Mouse (Mus musculus) lung, postnatal 0 days (tissue): ENCODE measurements around the gene Itgb8. TPM values are rescaled to one million over a fixed set of nuclear protein-coding genes. Genes with fewer than 3 reads are reported as not detected.
A peak's percentile ranks its signal among the peaks of the same experiment; 100 is the strongest.

ENCODE experiments used
- ATAC-seq: fragments of 200-750 bp; cut with Nextera tagmentation; 2 replicates; pipeline ENCODE4 v1.8.0; 2017; ENCODE audit warnings: moderate library complexity
- DNase-seq: peaks from one replicate; pipeline ENCODE4 v3.0.0-alpha.2; 2016; ENCODE audit warnings: low spot score
- H3K27ac ChIP-seq: fragments of 300-500 bp; sonication (generic); 2 replicates; pipeline ENCODE4 v1.5.1; 2014; ENCODE audit warnings: antibody characterized with exemption, mild to moderate bottlenecking, low read length, mixed read lengths
- H3K27me3 ChIP-seq: fragments of 300-500 bp; sonication (generic); replicated peaks from 2 replicates; pipeline ENCODE4 v1.6.1; 2014; ENCODE audit warnings: low read length, mixed read lengths; ENCODE audit not compliant: insufficient read depth
- H3K36me3 ChIP-seq: fragments of 300-500 bp; sonication (generic); 2 replicates; pipeline ENCODE4 v1.6.1; 2014; ENCODE audit warnings: low read length, mixed read lengths; ENCODE audit not compliant: insufficient read depth
- H3K4me1 ChIP-seq: fragments of 300-500 bp; sonication (generic); 2 replicates; pipeline ENCODE4 v1.6.1; 2014; ENCODE audit warnings: antibody characterized with exemption, low read depth, low read length, mixed read lengths; ENCODE audit not compliant: insufficient read depth
- H3K4me2 ChIP-seq: fragments of 300-500 bp; sonication (generic); replicated peaks from 2 replicates; pipeline ENCODE4 v1.6.1; 2014; ENCODE audit warnings: low read depth, mild to moderate bottlenecking, low read length, moderate library complexity, mixed read lengths
- H3K4me3 ChIP-seq: fragments of 300-500 bp; sonication (generic); 2 replicates; pipeline ENCODE4 v1.5.1; 2014; ENCODE audit warnings: low read depth, low read length
- H3K9ac ChIP-seq: fragments of 300-500 bp; sonication (generic); replicated peaks from 2 replicates; pipeline ENCODE4 v1.6.1; 2014; ENCODE audit warnings: low read depth, mild to moderate bottlenecking
- H3K9me3 ChIP-seq: fragments of 300-500 bp; sonication (generic); 2 replicates; pipeline ENCODE4 v1.6.1; 2016; ENCODE audit warnings: low read length, mixed read lengths
- CTCF ChIP-seq: IDR thresholded peaks from 2 replicates; pipeline ENCODE4 v1.5.1; 2016; ENCODE audit warnings: antibody characterized with exemption, mild to moderate bottlenecking
- EP300 ChIP-seq: IDR thresholded peaks from 2 replicates; pipeline ENCODE4 v1.6.1; 2016; ENCODE audit warnings: antibody characterized with exemption, mild to moderate bottlenecking, control low read depth
- WGBS: fragments of 180-500 bp; shearing (Covaris S2); extraction: QIAGEN DNeasy Blood & Tissue Kit; methylation state at CpG from one replicate; pipeline ENCODE4 v1.1.7; 2014; 5-methylcytosine and 5-hydroxymethylcytosine counted together
- polyA plus RNA-seq: library from polyadenylated mRNA; unstranded; fragments of >200 nt; fragmentation: Nextera tagmentation; extraction: Ambion mirVana; gene quantifications from 2 replicates; pipeline ENCODE4 v1.2.1, GENCODE M21; 2015

The Itgb8 gene
- 0.87 TPM in 2 replicates for polyA plus RNA-seq

GRCm38 (mm10) chr12:119238696-119239415, at the start of gene Itgb8:
Gene Itgb8 (minus strand): TSS chr12:119238802.
- no peak within 1 kb of the TSS for H3K27ac ChIP-seq
- peaks cover 3% of the 10 kb centered on the region; the same call in 1 of the 2 replicates for H3K27me3 ChIP-seq
- TF ChIP-seq CTCF (no peak), EP300 (no peak)
- 0 out of 2 replicates have a peak within 1 kb of the TSS, but pooled peaks have one; percentile 16 for H3K9ac ChIP-seq
- DNase-seq: peak; percentile 85
- H3K4me2 ChIP-seq: peak within 1 kb of the TSS; percentile 78
- H3K4me3 ChIP-seq: peak within 1 kb of the TSS; percentile 45
- no peaks in the 10 kb centered on the region for H3K9me3 ChIP-seq
- H3K4me1 ChIP-seq: no peaks in the 10 kb centered on the region
- peak; percentile 94 for ATAC-seq
- no peaks in the 10 kb centered on the region for H3K36me3 ChIP-seq
- WGBS: 4% methylated on average over 29 of the region's 29 CpGs

- 76% methylated on average over 1 of the region's 1 CpGs for WGBS
- H3K4me3 ChIP-seq: no peak overlapping the region
- H3K36me3 ChIP-seq: no peaks in the 10 kb centered on the region
- no peaks in the 10 kb centered on the region for H3K9me3 ChIP-seq
- H3K27ac ChIP-seq: no peak overlapping the region
- no peak overlapping the region for H3K9ac ChIP-seq
- ATAC-seq: no peak
- no peak for DNase-seq
- H3K4me2 ChIP-seq: no peak overlapping the region
- H3K27me3 ChIP-seq: no peaks in the 10 kb centered on the region
- no peaks in the 10 kb centered on the region for H3K4me1 ChIP-seq
- TF ChIP-seq EP300 (no peak), CTCF (no peak)
These were observed 37.7 kb upstream of the Itgb8 start for GRCm38 (mm10) chr12:119276282-119276681.

GRCm38 (mm10) chr12:119273605-119274004, 35.0 kb upstream of the Itgb8 start:
- Histone ChIP-seq H3K4me1 (no peaks in the 10 kb centered on the region), H3K4me3 (no peak overlapping the region), H3K9me3 (no peaks in the 10 kb centered on the region), H3K27me3 (no peaks in the 10 kb centered on the region), H3K4me2 (no peak overlapping the region), H3K27ac (no peak overlapping the region), H3K36me3 (no peaks in the 10 kb centered on the region), H3K9ac (no peak overlapping the region)
- TF ChIP-seq EP300 (no peak), CTCF (no peak)
- WGBS: 8% methylated on average over 1 of the region's 1 CpGs
- DNase-seq: no peak
- no peak for ATAC-seq

- Histone ChIP-seq H3K27ac (no peak overlapping the region), H3K9me3 (no peaks in the 10 kb centered on the region), H3K27me3 (no peaks in the 10 kb centered on the region), H3K4me2 (no peak overlapping the region), H3K4me1 (no peaks in the 10 kb centered on the region), H3K4me3 (no peak overlapping the region), H3K36me3 (no peaks in the 10 kb centered on the region), H3K9ac (no peak overlapping the region)
- TF ChIP-seq CTCF (no peak), EP300 (no peak)
- DNase-seq: no peak
- ATAC-seq: no peak
- 89% methylated on average over 1 of the region's 1 CpGs for WGBS
These were observed 33.4 kb upstream of the Itgb8 start for GRCm38 (mm10) chr12:119271964-119272363.

- 62% methylated on average over 2 of the region's 2 CpGs for WGBS
These were observed 31.4 kb upstream of the Itgb8 start for GRCm38 (mm10) chr12:119270036-119270435.

GRCm38 (mm10) chr12:119268723-119269122, 30.1 kb upstream of the Itgb8 start:
- H3K27me3 ChIP-seq: no peaks in the 10 kb centered on the region
- TF ChIP-seq EP300 (no peak), CTCF (no peak)
- H3K9ac ChIP-seq: no peak overlapping the region
- DNase-seq (no peak), ATAC-seq (no peak)
- no peak overlapping the region for H3K27ac ChIP-seq
- WGBS: 54% methylated on average over 1 of the region's 1 CpGs
- no peaks in the 10 kb centered on the region for H3K36me3 ChIP-seq
- H3K9me3 ChIP-seq: no peaks in the 10 kb centered on the region
- H3K4me2 ChIP-seq: no peak overlapping the region
- no peaks in the 10 kb centered on the region for H3K4me1 ChIP-seq
- H3K4me3 ChIP-seq: no peak overlapping the region

More at GRCm38 (mm10) chr12:119270036-119270435, 31.4 kb upstream of the Itgb8 start:
- Histone ChIP-seq H3K27ac (no peak overlapping the region), H3K27me3 (no peaks in the 10 kb centered on the region), H3K9ac (no peak overlapping the region), H3K4me2 (no peak overlapping the region), H3K36me3 (no peaks in the 10 kb centered on the region), H3K4me1 (no peaks in the 10 kb centered on the region), H3K9me3 (no peaks in the 10 kb centered on the region), H3K4me3 (no peak overlapping the region)
- TF ChIP-seq CTCF: no peak
- no peak for TF ChIP-seq EP300
- no peak for ATAC-seq
- no peak for DNase-seq
